Mouse (Mus musculus): Measurements from ENCODE around the gene A930033H14Rik. TPM values are rescaled to one million over a fixed set of nuclear protein-coding genes. Genes with fewer than 3 reads are reported as not detected.

Gene A930033H14Rik
- total and polyA plus RNA-seq, 3 experiments = not detected

DNA sequence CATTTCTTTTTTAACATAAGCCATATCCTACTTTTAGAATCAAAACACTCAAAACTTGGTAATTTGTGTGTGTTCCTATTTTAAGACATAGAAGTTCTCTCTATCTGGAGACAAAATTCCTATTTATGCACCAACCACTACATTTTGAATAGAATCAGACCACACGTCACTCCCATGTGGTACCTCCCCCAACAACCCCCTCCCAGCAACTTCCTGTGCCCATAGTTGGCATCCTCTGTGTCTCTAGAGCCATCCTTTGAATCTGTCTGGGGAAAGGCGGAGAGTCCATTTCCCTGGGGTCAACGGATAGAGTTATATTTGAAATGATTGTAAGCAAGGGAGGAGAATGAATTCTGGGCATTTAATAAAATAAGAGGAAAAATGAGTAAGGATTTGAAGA is 36.8 kb downstream of the A930033H14Rik start:
- Histone ChIP-seq H3K79me2 (ENCODE audit: control insufficient read depth, insufficient read depth, low read length, poor library complexity) (no peaks in the 10 kb centered on the region), H3K27ac (ENCODE audit: control insufficient read depth, low read depth, low read length) (no peak overlapping the region), H3K36me3 (ENCODE audit: control insufficient read depth in 1 of 2, insufficient read depth in 2 of 2, low read length in 2 of 2) (no peaks in the 10 kb centered on the region), H3K4me3 (ENCODE audit: control insufficient read depth in 1 of 2, insufficient read depth in 1 of 2, low read depth in 2 of 2, low read length in 2 of 2) (no peak overlapping the region), H3K27me3 (ENCODE audit: control insufficient read depth in 1 of 2, insufficient read depth in 2 of 2, low read length in 2 of 2) (no peaks in the 10 kb centered on the region), H3K4me1 (ENCODE audit: control insufficient read depth in 1 of 2, insufficient read depth in 2 of 2, low read length in 2 of 2) (no peaks in the 10 kb centered on the region), H3K9ac (ENCODE audit: control insufficient read depth, low read depth, low read length, poor library complexity, severe bottlenecking) (no peak overlapping the region), H3K9me3 (replicated peaks; ENCODE audit: insufficient read depth, low read length) (no peaks in the 10 kb centered on the region)
- no peak for DNase-seq (ENCODE audit: low read depth, low spot score)
- no peak for TF ChIP-seq GATA1 (IDR thresholded peaks at IDR 0.05; ENCODE audit: low read depth, low read length)
- no peak for TF ChIP-seq BHLHE40 (IDR thresholded peaks at IDR 0.05; ENCODE audit: borderline replicate concordance, low read depth, low read length)
- TF ChIP-seq POLR2AphosphoS2 (IDR thresholded peaks at IDR 0.05; ENCODE audit: low read length) = no peak
- TF ChIP-seq ZC3H11A (IDR thresholded peaks at IDR 0.05; ENCODE audit: low read depth, low read length) = no peak
- no peak for TF ChIP-seq USF2 (IDR thresholded peaks at IDR 0.05; ENCODE audit: borderline replicate concordance in 1 of 2, insufficient read depth in 1 of 2, low read depth in 1 of 2, low read length in 2 of 2)
- TF ChIP-seq TCF12 (IDR thresholded peaks at IDR 0.05; ENCODE audit: low read depth, low read length) = no peak
- TF ChIP-seq E2F4 (IDR thresholded peaks at IDR 0.05; ENCODE audit: borderline replicate concordance, low read depth, low read length) = no peak
- TF ChIP-seq KAT2A (conservative IDR thresholded peaks at IDR 0.05; ENCODE audit: low read depth, low read length) = no peak

DNA sequence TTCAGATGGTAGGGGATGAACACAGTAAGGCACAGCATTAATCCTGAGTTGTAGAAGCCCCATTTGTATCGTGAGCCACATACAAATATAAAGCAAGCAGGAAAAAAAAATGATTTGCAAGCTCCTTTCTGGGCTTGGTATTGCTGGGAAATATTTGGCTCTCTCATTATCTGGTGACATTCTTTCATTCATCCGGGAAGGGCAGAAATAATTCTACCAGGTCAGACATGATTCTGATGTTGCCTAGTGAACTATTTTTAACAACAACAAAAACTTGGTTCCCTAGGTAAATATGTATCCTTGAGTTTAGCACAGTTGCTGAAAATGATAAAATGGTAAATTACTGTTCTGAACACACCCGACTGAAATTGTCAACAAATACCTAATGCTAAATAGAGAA is 40.5 kb downstream of the A930033H14Rik start:
- no peak overlapping the region for H3K9ac ChIP-seq (ENCODE audit: control insufficient read depth, low read depth, low read length, poor library complexity, severe bottlenecking)
- no peaks in the 10 kb centered on the region for H3K27me3 ChIP-seq (ENCODE audit: control insufficient read depth in 1 of 2, insufficient read depth in 2 of 2, low read length in 2 of 2)
- no peaks in the 10 kb centered on the region for H3K36me3 ChIP-seq (ENCODE audit: control insufficient read depth in 1 of 2, insufficient read depth in 2 of 2, low read length in 2 of 2)
- H3K9me3 ChIP-seq (replicated peaks; ENCODE audit: insufficient read depth, low read length) = no peaks in the 10 kb centered on the region
- TF ChIP-seq TBP (IDR thresholded peaks at IDR 0.05; ENCODE audit: low read depth, low read length) (no peak), SIN3A (IDR thresholded peaks at IDR 0.05; ENCODE audit: low read length) (no peak), ZC3H11A (IDR thresholded peaks at IDR 0.05; ENCODE audit: low read depth, low read length) (no peak), CHD1 (IDR thresholded peaks at IDR 0.05; ENCODE audit: low read depth, low read length) (no peak), EP300 (IDR thresholded peaks at IDR 0.05; ENCODE audit: low read depth in 1 of 2, low read length in 2 of 2) (no peak), USF2 (IDR thresholded peaks at IDR 0.05; ENCODE audit: borderline replicate concordance in 1 of 2, insufficient read depth in 1 of 2, low read depth in 1 of 2, low read length in 2 of 2) (no peak)
- H3K4me3 ChIP-seq (ENCODE audit: control insufficient read depth in 1 of 2, insufficient read depth in 1 of 2, low read depth in 2 of 2, low read length in 2 of 2) = no peak overlapping the region
- no peak overlapping the region for H3K27ac ChIP-seq (ENCODE audit: control insufficient read depth, low read depth, low read length)
- DNase-seq (ENCODE audit: low read depth, low spot score) = no peak
- H3K4me1 ChIP-seq (ENCODE audit: control insufficient read depth in 1 of 2, insufficient read depth in 2 of 2, low read length in 2 of 2) = no peaks in the 10 kb centered on the region
- no peaks in the 10 kb centered on the region for H3K79me2 ChIP-seq (ENCODE audit: control insufficient read depth, insufficient read depth, low read length, poor library complexity)

DNA sequence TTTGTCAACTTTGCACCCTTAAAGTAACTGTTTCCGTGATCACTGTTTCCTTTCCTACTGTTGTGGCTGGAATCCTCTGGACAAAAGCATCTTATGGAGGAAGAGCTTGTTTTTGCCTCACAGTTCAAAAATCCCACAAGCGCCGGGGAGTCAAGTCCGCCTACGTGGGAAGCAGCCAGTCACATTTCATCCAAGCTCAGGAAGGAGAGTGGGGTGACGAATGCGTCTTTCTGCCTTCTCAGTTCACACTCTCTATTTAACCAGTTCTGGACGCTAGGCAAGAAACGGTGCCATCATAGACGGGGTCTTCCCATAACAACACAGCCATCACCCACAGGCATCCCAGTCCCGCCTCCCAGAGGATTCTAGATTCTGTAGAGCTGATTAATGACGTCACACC is 46.4 kb downstream of the A930033H14Rik start:
- H3K4me3 ChIP-seq (ENCODE audit: control insufficient read depth in 1 of 2, insufficient read depth in 1 of 2, low read depth in 2 of 2, low read length in 2 of 2) = no peak overlapping the region
- H3K27me3 ChIP-seq (ENCODE audit: control insufficient read depth in 1 of 2, insufficient read depth in 2 of 2, low read length in 2 of 2) = no peaks in the 10 kb centered on the region
- H3K4me1 ChIP-seq (ENCODE audit: control insufficient read depth in 1 of 2, insufficient read depth in 2 of 2, low read length in 2 of 2) = no peaks in the 10 kb centered on the region
- no peaks in the 10 kb centered on the region for H3K36me3 ChIP-seq (ENCODE audit: control insufficient read depth in 1 of 2, insufficient read depth in 2 of 2, low read length in 2 of 2)
- no peaks in the 10 kb centered on the region for H3K79me2 ChIP-seq (ENCODE audit: control insufficient read depth, insufficient read depth, low read length, poor library complexity)
- H3K9me3 ChIP-seq (replicated peaks; ENCODE audit: insufficient read depth, low read length) = no peaks in the 10 kb centered on the region
- no peak for TF ChIP-seq NELFE (IDR thresholded peaks at IDR 0.05; ENCODE audit: low read depth, low read length)
- H3K27ac ChIP-seq (ENCODE audit: control insufficient read depth, low read depth, low read length) = no peak overlapping the region
- no peak for DNase-seq (ENCODE audit: low read depth, low spot score)
- H3K9ac ChIP-seq (ENCODE audit: control insufficient read depth, low read depth, low read length, poor library complexity, severe bottlenecking) = no peak overlapping the region

All from MEL (cell line).